Comparison of ENCODE assay signal across 28 mouse cellular contexts in the genomic region with DNA sequence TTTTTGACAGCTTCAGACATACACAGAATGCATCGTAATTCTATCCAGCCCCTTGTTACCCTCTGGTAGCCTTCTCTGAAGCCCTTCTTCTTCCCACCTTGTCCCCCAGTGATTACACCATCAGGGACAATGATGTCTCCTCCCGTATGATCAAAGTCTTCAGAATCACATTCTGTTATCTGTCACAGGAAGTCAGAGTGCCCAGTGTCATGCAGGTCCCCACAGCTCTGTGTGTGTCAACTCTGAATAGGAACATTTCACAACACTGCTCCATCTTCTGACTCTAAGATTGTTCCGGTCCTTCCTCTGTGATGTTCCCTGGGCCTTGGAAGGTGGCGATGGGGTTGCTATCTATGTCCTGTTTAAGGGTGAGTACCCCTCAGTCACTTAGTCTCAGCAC.
DNase-seq lines count a peak whose midpoint lies in the region; ATAC-seq and TF ChIP-seq lines count a peak whose summit lies in the region.
"Had no signal": no experiment of that assay in that cellular context is flagged by ENCODE, and none has a peak within 500 bp of the region (broad histone marks: within the 10 kb centered on the region; RNA-seq: fewer than 3 reads in every experiment).

No protein-coding gene starts in this region.

- H3K4me2 ChIP-seq in intestine, embryonic 14.5 days (ENCODE audit: low read length), result no peak overlapping the region
- no peak overlapping the region for H3K4me2 ChIP-seq in intestine, embryonic 16.5 days (ENCODE audit: low read depth, low read length)
- no peak overlapping the region for H3K4me2 ChIP-seq in liver, embryonic 16.5 days (ENCODE audit: low read depth, low read length)
- no peak overlapping the region for H3K4me2 ChIP-seq in liver, embryonic 12.5 days
- no peak overlapping the region for H3K4me2 ChIP-seq in liver, postnatal 0 days (ENCODE audit: low read depth, low read length)
- H3K4me2 ChIP-seq: embryonic facial prominence, embryonic 12.5 days; embryonic facial prominence, embryonic 15.5 days; heart, embryonic 12.5 days; heart, embryonic 15.5 days; hindbrain, embryonic 13.5 days had no signal

- H3K36me3 ChIP-seq in intestine, embryonic 14.5 days (ENCODE audit: control insufficient read depth, insufficient read depth, low read length), result no peaks in the 10 kb centered on the region
- no peaks in the 10 kb centered on the region for H3K36me3 ChIP-seq in intestine, embryonic 16.5 days (ENCODE audit: control insufficient read depth, insufficient read depth, low read length)
- no peaks in the 10 kb centered on the region; the same call in 1 of the 2 replicates for H3K36me3 ChIP-seq in liver, embryonic 16.5 days (ENCODE audit: control insufficient read depth, insufficient read depth)
- no peaks in the 10 kb centered on the region; the same call in 1 of the 2 replicates for H3K36me3 ChIP-seq in liver, embryonic 12.5 days
- H3K36me3 ChIP-seq in liver, postnatal 0 days (replicated peaks; ENCODE audit: insufficient read depth, low read length), result no peaks in the 10 kb centered on the region
- H3K36me3 ChIP-seq: embryonic facial prominence, embryonic 12.5 days; embryonic facial prominence, embryonic 15.5 days; G1E; heart, embryonic 12.5 days; heart, embryonic 15.5 days had no signal

- H3K4me3 ChIP-seq in intestine, embryonic 14.5 days (ENCODE audit: low read depth, low read length), result no peak overlapping the region
- no peak overlapping the region for H3K4me3 ChIP-seq in intestine, embryonic 16.5 days (ENCODE audit: low read length)
- no peak overlapping the region for H3K4me3 ChIP-seq in liver, embryonic 16.5 days (ENCODE audit: low read depth, low read length)
- no peak overlapping the region for H3K4me3 ChIP-seq in liver, embryonic 12.5 days
- no peak overlapping the region for H3K4me3 ChIP-seq in liver, postnatal 0 days (ENCODE audit: low read depth, low read length)
- H3K4me3 ChIP-seq: embryonic facial prominence, embryonic 12.5 days; embryonic facial prominence, embryonic 15.5 days; heart, embryonic 12.5 days; heart, embryonic 15.5 days; hindbrain, embryonic 10.5 days; hindbrain, embryonic 13.5 days had no signal

- no peaks in the 10 kb centered on the region for H3K9me3 ChIP-seq in intestine, embryonic 14.5 days (ENCODE audit: control insufficient read depth, low read length)
- H3K9me3 ChIP-seq in intestine, embryonic 16.5 days (ENCODE audit: control insufficient read depth, low read length), result no peaks in the 10 kb centered on the region
- no peaks in the 10 kb centered on the region for H3K9me3 ChIP-seq in liver, embryonic 16.5 days (replicated peaks; ENCODE audit: control insufficient read depth, low read length)
- H3K9me3 ChIP-seq in liver, embryonic 12.5 days (replicated peaks), result no peaks in the 10 kb centered on the region
- no peaks in the 10 kb centered on the region for H3K9me3 ChIP-seq in liver, postnatal 0 days (ENCODE audit: low read length)
- H3K9me3 ChIP-seq: embryonic facial prominence, embryonic 12.5 days; embryonic facial prominence, embryonic 15.5 days; heart, embryonic 12.5 days; heart, embryonic 15.5 days; hindbrain, embryonic 10.5 days; hindbrain, embryonic 13.5 days had no signal

- DNase-seq in intestine, embryonic 14.5 days (ENCODE audit: low spot score), result peak; percentile 15
- DNase-seq in liver, postnatal 0 days, result no peak
- DNase-seq in adrenal gland, postnatal 14 days, result no peak
- no peak for DNase-seq in left cerebral cortex, adult 18-20 months (ENCODE audit: low spot score in 2 of 2)
- DNase-seq: adrenal gland, adult 2 months; adrenal gland, postnatal 25 days; cerebellum, adult 11-12 months; cerebellum, adult 9-10 months; cerebellum, postnatal 25 days; forebrain, postnatal 0 days; gastrocnemius, postnatal 25 days; heart, adult 18-20 months; heart, postnatal 10 days; heart, postnatal 36 days had no signal

- no peaks in the 10 kb centered on the region for H3K27me3 ChIP-seq in intestine, embryonic 14.5 days (replicated peaks; ENCODE audit: control insufficient read depth, insufficient read depth, low read length)
- no peaks in the 10 kb centered on the region for H3K27me3 ChIP-seq in intestine, embryonic 16.5 days (replicated peaks; ENCODE audit: control insufficient read depth, insufficient read depth, low read length)
- no peaks in the 10 kb centered on the region for H3K27me3 ChIP-seq in liver, embryonic 16.5 days (ENCODE audit: control insufficient read depth, insufficient read depth, low read depth, low read length)
- no peaks in the 10 kb centered on the region for H3K27me3 ChIP-seq in liver, embryonic 12.5 days (replicated peaks)
- H3K27me3 ChIP-seq in liver, postnatal 0 days (ENCODE audit: insufficient read depth, low read length), result no peaks in the 10 kb centered on the region
- H3K27me3 ChIP-seq: CH12.LX; embryonic facial prominence, embryonic 12.5 days; embryonic facial prominence, embryonic 15.5 days; heart, embryonic 12.5 days; heart, embryonic 15.5 days; hindbrain, embryonic 13.5 days had no signal

- peaks cover 15% of the 10 kb centered on the region; the same call in 1 of the 2 replicates for H3K4me1 ChIP-seq in intestine, embryonic 14.5 days (replicated peaks; ENCODE audit: control insufficient read depth, insufficient read depth, low read length)
- H3K4me1 ChIP-seq in intestine, embryonic 16.5 days (ENCODE audit: control insufficient read depth, insufficient read depth, low read length), result 0 out of 2 replicates have a peak, but pooled peaks cover 4% of the 10 kb centered on the region
- peaks cover 2% of the 10 kb centered on the region; the same call in 1 of the 2 replicates for H3K4me1 ChIP-seq in liver, embryonic 16.5 days (ENCODE audit: control insufficient read depth, low read depth, low read length)
- 0 out of 2 replicates have a peak, but pooled peaks cover 3% of the 10 kb centered on the region for H3K4me1 ChIP-seq in liver, embryonic 12.5 days
- peaks cover 9% of the 10 kb centered on the region for H3K4me1 ChIP-seq in liver, postnatal 0 days (ENCODE audit: insufficient read depth)
- H3K4me1 ChIP-seq: embryonic facial prominence, embryonic 15.5 days; heart, embryonic 15.5 days had no signal

- 93% methylated on average over 4 of the region's 4 CpGs for WGBS in intestine, embryonic 14.5 days
- WGBS in intestine, embryonic 16.5 days, result 85% methylated on average over 4 of the region's 4 CpGs
- 51% methylated on average over 4 of the region's 4 CpGs for WGBS in liver, embryonic 16.5 days (ENCODE audit: insufficient replicate concordance)
- WGBS in liver, embryonic 12.5 days (ENCODE audit: insufficient replicate concordance), result 53% methylated on average over 4 of the region's 4 CpGs
- 53% methylated on average over 4 of the region's 4 CpGs for WGBS in liver, postnatal 0 days (ENCODE audit: insufficient replicate concordance)

- TF ChIP-seq CTCF in liver, postnatal 0 days (IDR thresholded peaks at IDR 0.05; ENCODE audit: low read depth), result no peak

- TF ChIP-seq EP300 in liver, postnatal 0 days (IDR thresholded peaks at IDR 0.05; ENCODE audit: low read depth), result no peak

- no peak for ATAC-seq in intestine, embryonic 14.5 days (replicated peaks; ENCODE audit: low FRiP score, low TSS enrichment, low read depth)
- no peak for ATAC-seq in intestine, embryonic 16.5 days
- peak; percentile 54; the same call in 1 of the 2 replicates for ATAC-seq in liver, embryonic 16.5 days (ENCODE audit: low read depth)
- ATAC-seq in liver, embryonic 12.5 days, result no peak
- peak; percentile 75 for ATAC-seq in liver, postnatal 0 days
- ATAC-seq: forebrain, embryonic 14.5 days; forebrain, postnatal 0 days; hindbrain, embryonic 16.5 days; Patski had no signal

- no peak overlapping the region for H3K9ac ChIP-seq in intestine, embryonic 14.5 days (ENCODE audit: low read length)
- H3K9ac ChIP-seq in intestine, embryonic 16.5 days (ENCODE audit: low read depth, low read length), result no peak overlapping the region
- no peak overlapping the region for H3K9ac ChIP-seq in liver, embryonic 16.5 days (ENCODE audit: low read depth, low read length)
- no peak overlapping the region for H3K9ac ChIP-seq in liver, embryonic 12.5 days
- H3K9ac ChIP-seq in liver, postnatal 0 days (replicated peaks), result no peak overlapping the region
- H3K9ac ChIP-seq: embryonic facial prominence, embryonic 12.5 days; embryonic facial prominence, embryonic 15.5 days; forebrain, postnatal 0 days; heart, embryonic 12.5 days; heart, embryonic 15.5 days; hindbrain, embryonic 13.5 days had no signal

- H3K27ac ChIP-seq in intestine, embryonic 14.5 days (ENCODE audit: low read depth), result no peak overlapping the region
- H3K27ac ChIP-seq in intestine, embryonic 16.5 days (ENCODE audit: low read length), result no peak overlapping the region
- H3K27ac ChIP-seq in liver, embryonic 16.5 days (ENCODE audit: low read length), result no peak overlapping the region
- no peak overlapping the region for H3K27ac ChIP-seq in liver, embryonic 12.5 days
- peak overlapping the region; percentile 60 for H3K27ac ChIP-seq in liver, postnatal 0 days (ENCODE audit: low read depth)
- H3K27ac ChIP-seq: embryonic facial prominence, embryonic 12.5 days; embryonic facial prominence, embryonic 15.5 days; heart, embryonic 15.5 days; hindbrain, embryonic 10.5 days; hindbrain, embryonic 13.5 days had no signal

Comparison
In these comparisons a context has a peak if more than half of its experiments do, and no peak if none do; other contexts are left out.
1. ATAC-seq: peak in liver, embryonic 16.5 days (single experiment) and liver, postnatal 0 days (single experiment); none in intestine, embryonic 14.5 days (single experiment), intestine, embryonic 16.5 days (single experiment) and liver, embryonic 12.5 days (single experiment).